Mouse (Mus musculus) C2C12 (cell line): ENCODE measurements around the gene Nrf1. TPM values are rescaled to one million over a fixed set of nuclear protein-coding genes. Genes with fewer than 3 reads are reported as not detected.

Source experiments
- H3K27me3 ChIP-seq: one replicate; pipeline ENCODE4 v1.6.1; 2011; ENCODE audit not compliant: control insufficient read depth, insufficient read depth, insufficient read length
- H3K36me3 ChIP-seq: one replicate; pipeline ENCODE4 v1.6.1; 2011; ENCODE audit not compliant: control insufficient read depth, insufficient read depth
- H3K4me3 ChIP-seq: one replicate; pipeline ENCODE4 v1.5.1; 2011; ENCODE audit warnings: mild to moderate bottlenecking, control low read depth; ENCODE audit not compliant: poor library complexity, insufficient read depth, severe bottlenecking
- H3K79me2 ChIP-seq: one replicate; pipeline ENCODE4 v1.6.1; 2011; ENCODE audit not compliant: control insufficient read depth, insufficient read depth
- H3K79me3 ChIP-seq: one replicate; pipeline ENCODE4 v1.6.1; 2011; ENCODE audit warnings: low read depth, control low read depth
- H3ac ChIP-seq: one replicate; pipeline ENCODE3; 2011; ENCODE audit warnings: low read depth; ENCODE audit not compliant: control insufficient read depth, insufficient read length
- CEBPB ChIP-seq: IDR thresholded peaks from one replicate; pipeline ENCODE4 v1.6.1; 2011; ENCODE audit warnings: low read depth, mild to moderate bottlenecking, control low read depth, moderate library complexity
- CTCF ChIP-seq: IDR thresholded peaks from one replicate; pipeline ENCODE4 v1.5.1; 2011; ENCODE audit not compliant: control insufficient read depth, insufficient read depth, insufficient read length
- FOSL1 ChIP-seq: IDR thresholded peaks from one replicate; pipeline ENCODE4 v1.8.0; 2011; ENCODE audit warnings: mild to moderate bottlenecking, low read length; ENCODE audit not compliant: poor library complexity, insufficient read depth, severe bottlenecking
- MAX ChIP-seq: IDR thresholded peaks from one replicate; pipeline ENCODE4 v1.6.1; 2011; ENCODE audit warnings: mild to moderate bottlenecking, control low read depth
- MYOD1 ChIP-seq: IDR thresholded peaks from one replicate; pipeline ENCODE4 v1.6.1; 2011; ENCODE audit warnings: low read depth; ENCODE audit not compliant: control insufficient read depth, insufficient read length
- MYOG ChIP-seq: IDR thresholded peaks from one replicate; pipeline ENCODE4 v1.6.1; 2011; ENCODE audit not compliant: control insufficient read depth, insufficient read length; ENCODE audit errors: extremely low read depth
- USF1 ChIP-seq: IDR thresholded peaks from one replicate; pipeline ENCODE4 v1.6.1; 2011; ENCODE audit warnings: low read depth, mild to moderate bottlenecking, control low read depth, moderate library complexity
- polyA plus RNA-seq: library from polyadenylated mRNA; unstranded; fragments of >200 nt; fragmentation: generic; extraction: Trizol; gene quantifications from one replicate; pipeline ENCODE4 v1.2.1, GENCODE M21; 2012; ENCODE audit warnings: missing spikeins

The Nrf1 gene
- polyA plus RNA-seq, 1 experiment: 33.7 TPM

DNA sequence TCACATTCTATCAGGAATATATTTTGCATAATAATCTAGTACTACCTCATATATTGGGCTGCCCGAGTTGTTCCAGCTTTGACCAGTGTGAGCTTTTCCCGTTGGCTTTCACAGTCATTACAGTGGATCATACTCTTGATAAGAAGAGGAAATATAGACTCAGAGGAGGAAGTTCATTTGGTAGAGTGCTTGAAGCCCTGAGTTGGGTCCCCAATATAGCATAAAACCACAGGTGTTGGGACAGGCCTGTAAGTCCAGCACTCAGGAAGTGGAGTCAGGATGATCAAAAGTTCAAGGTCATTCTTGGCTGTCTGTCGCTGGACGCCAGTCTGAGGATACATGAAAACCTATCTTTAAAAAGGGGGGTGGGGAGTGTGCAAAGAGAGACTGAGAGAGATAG, 12.7 kb upstream of the Nrf1 start:
- no peaks in the 10 kb centered on the region for H3K79me3 ChIP-seq
- no peak overlapping the region for H3ac ChIP-seq
- TF ChIP-seq USF1 (no peak), MYOG (no peak), CTCF (no peak), MAX (no peak), FOSL1 (no peak), MYOD1 (no peak), CEBPB (no peak)
- H3K27me3 ChIP-seq: no peaks in the 10 kb centered on the region
- H3K4me3 ChIP-seq: no peak overlapping the region
- no peaks in the 10 kb centered on the region for H3K36me3 ChIP-seq
- H3K79me2 ChIP-seq: no peaks in the 10 kb centered on the region

DNA sequence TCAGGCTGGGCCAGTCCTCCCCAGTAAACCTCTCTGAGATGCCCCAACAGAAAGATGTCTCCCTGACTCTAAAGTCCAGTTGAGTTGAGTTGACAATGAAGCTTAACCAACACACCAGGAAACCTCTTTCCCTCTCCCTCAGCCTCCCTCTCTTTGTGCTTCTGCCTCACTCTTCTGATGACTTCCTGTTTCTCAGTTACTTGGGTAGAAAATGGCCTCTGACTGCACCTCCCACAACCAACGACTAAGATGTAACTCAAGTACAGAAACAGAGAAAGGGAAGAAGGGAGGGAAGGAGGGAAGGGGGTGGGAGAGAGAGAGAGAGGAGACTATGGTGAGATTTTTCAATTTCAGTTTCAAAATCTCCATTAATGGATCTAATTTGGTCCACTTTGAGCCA, 6.3 kb upstream of the Nrf1 start:
- TF ChIP-seq CTCF: no peak
- no peak for TF ChIP-seq MYOG
- TF ChIP-seq MAX: no peak
- TF ChIP-seq USF1: no peak
- TF ChIP-seq CEBPB: no peak
- no peak for TF ChIP-seq FOSL1
- no peak for TF ChIP-seq MYOD1
- no peak overlapping the region for H3ac ChIP-seq
- H3K27me3 ChIP-seq: no peaks in the 10 kb centered on the region
- H3K36me3 ChIP-seq: no peaks in the 10 kb centered on the region
- H3K79me3 ChIP-seq: no peaks in the 10 kb centered on the region
- H3K79me2 ChIP-seq: no peaks in the 10 kb centered on the region
- no peak overlapping the region for H3K4me3 ChIP-seq

DNA sequence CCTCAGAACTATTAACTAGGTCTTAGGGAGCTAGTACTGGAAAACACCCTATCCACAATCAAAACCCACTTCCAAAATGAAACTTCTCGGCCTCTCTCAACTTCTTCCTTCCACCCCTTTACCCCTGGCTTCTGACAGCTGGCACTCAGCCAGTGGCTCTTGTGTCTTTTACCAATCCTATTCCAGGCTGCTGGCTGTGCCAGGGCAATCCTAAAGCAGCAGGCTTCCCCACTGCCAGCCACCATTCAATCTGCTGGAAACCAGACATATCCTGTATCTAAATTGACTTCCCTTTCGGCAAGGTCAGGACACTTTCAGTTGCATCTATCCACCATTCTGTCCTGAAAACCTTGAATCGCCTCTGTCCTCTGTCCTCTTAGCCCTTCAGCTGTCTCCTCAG, 5.3 kb upstream of the Nrf1 start:
- no peaks in the 10 kb centered on the region for H3K79me3 ChIP-seq
- no peaks in the 10 kb centered on the region for H3K27me3 ChIP-seq
- TF ChIP-seq MAX: no peak
- TF ChIP-seq CTCF: no peak
- TF ChIP-seq MYOG: no peak
- no peak for TF ChIP-seq FOSL1
- no peak for TF ChIP-seq USF1
- TF ChIP-seq MYOD1: no peak
- no peak for TF ChIP-seq CEBPB
- H3K4me3 ChIP-seq: no peak overlapping the region
- no peak overlapping the region for H3ac ChIP-seq
- no peaks in the 10 kb centered on the region for H3K36me3 ChIP-seq
- no peaks in the 10 kb centered on the region for H3K79me2 ChIP-seq

DNA sequence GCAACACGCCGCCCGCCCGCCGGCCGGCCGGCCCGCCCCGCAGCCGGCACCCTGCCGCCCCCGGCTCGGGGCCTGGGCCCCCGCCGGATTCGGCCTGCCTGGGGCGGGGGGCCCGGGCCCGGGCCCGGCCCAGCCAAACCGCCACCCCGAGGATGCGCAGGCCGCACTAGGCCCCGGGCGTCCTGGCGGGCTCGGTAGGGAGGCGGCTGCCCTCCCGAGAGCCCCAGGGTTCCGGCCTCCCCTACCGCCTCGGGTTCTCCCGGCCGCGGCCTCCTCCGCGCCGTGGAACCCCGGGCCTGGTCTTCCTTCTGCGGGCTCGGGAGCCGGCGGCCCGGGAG, 344 bp downstream of the Nrf1 start:
- TF ChIP-seq MYOG: no peak
- no peak for TF ChIP-seq USF1
- no peak for TF ChIP-seq FOSL1
- TF ChIP-seq MYOD1: no peak
- TF ChIP-seq CEBPB: no peak
- no peak for TF ChIP-seq MAX
- TF ChIP-seq CTCF: no peak
- Histone ChIP-seq H3K4me3 (peak overlapping the region; percentile 78), H3K27me3 (no peaks in the 10 kb centered on the region), H3ac (peak overlapping the region; percentile 79), H3K79me3 (peaks cover 46% of the 10 kb centered on the region), H3K36me3 (no peaks in the 10 kb centered on the region), H3K79me2 (peaks cover 52% of the 10 kb centered on the region)

DNA sequence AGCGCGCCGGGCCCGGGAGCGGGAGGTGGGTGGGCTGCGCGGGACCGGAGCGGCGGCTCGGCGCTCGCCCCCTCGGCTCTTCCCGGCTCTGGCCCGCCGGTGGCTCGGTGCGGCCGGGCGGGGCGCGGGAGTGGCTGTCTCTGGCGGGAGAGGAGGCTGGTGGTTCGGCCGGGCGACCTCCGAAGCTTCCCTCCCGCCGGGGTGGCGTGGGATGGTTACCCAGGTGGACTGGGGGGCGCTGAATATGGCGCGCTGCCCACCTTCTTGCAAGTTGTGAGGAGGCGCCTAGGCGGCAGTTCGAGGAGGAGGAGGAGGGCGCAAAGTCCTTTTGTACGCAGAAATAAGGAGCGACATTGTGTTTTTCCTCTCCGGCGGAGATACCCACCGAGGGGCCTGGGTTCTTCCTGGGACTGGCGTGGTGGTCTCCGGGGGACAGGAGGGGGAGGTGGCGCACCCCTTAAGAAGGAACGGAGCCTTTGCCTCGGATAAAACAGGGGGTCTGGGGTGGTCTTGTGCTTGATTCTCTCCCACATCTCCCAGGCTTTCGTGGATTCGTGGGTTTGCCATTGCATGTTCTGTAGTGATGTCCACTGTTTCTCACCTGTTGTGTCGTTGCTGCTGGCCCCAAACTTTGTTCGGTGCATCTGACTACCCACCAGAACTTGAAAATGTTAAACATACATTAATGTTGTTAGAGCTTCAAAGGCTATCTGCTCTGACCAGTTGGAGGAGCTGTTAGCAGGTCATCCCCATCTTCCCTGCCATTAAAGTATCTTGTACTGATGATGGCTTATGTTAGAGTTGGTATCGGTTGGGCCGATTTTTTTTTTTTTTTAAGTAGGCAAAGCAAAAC, 939 bp downstream of the Nrf1 start:
- Histone ChIP-seq H3ac (peak overlapping the region; percentile 79), H3K79me2 (peaks cover 58% of the 10 kb centered on the region), H3K27me3 (no peaks in the 10 kb centered on the region), H3K4me3 (peak overlapping the region; percentile 78), H3K36me3 (no peaks in the 10 kb centered on the region), H3K79me3 (peaks cover 52% of the 10 kb centered on the region)
- TF ChIP-seq FOSL1: no peak

DNA sequence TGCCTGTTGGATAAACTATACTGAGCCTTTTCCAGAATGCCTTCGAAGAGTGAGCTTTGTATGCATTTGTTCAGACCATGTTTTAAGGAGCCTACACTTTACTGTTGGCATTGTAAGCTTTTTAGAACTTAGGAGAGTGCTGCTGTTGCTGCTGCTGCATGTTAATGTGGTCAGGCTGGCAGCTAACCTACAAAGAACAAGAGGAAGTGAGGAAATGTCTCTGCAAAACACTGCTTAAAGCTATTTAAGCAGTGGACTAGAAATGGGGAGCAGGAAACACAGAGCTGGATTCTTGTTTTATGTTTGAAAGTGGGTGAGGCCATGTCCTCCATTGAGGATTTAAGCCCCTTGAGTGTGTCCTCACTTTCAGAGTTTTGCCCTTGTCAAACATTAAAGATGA, 5.3 kb downstream of the Nrf1 start:
- no peak for TF ChIP-seq MYOD1
- TF ChIP-seq CTCF: no peak
- TF ChIP-seq USF1: no peak
- TF ChIP-seq FOSL1: no peak
- no peak for TF ChIP-seq MAX
- TF ChIP-seq MYOG: no peak
- TF ChIP-seq CEBPB: no peak
- peaks cover 100% of the 10 kb centered on the region for H3K79me2 ChIP-seq
- no peak overlapping the region for H3ac ChIP-seq
- no peak overlapping the region for H3K4me3 ChIP-seq
- no peaks in the 10 kb centered on the region for H3K36me3 ChIP-seq
- H3K79me3 ChIP-seq: peaks cover 91% of the 10 kb centered on the region
- H3K27me3 ChIP-seq: no peaks in the 10 kb centered on the region
